Mouse (Mus musculus) myocyte (in vitro differentiated cells): ENCODE measurements around the gene Mrtfa. TPM values are rescaled to one million over a fixed set of nuclear protein-coding genes. Genes with fewer than 3 reads are reported as not detected.

Experiments used
- H3K27me3 ChIP-seq: one replicate; pipeline ENCODE4 v1.6.1; 2011; ENCODE audit not compliant: control insufficient read depth, insufficient read depth, insufficient read length
- H3K36me3 ChIP-seq: one replicate; pipeline ENCODE4 v1.6.1; 2011; ENCODE audit not compliant: control insufficient read depth, insufficient read depth
- H3K4me2 ChIP-seq: one replicate; pipeline ENCODE4 v1.6.1; 2011; ENCODE audit warnings: low read depth, control low read depth
- H3K4me3 ChIP-seq: one replicate; pipeline ENCODE4 v1.5.1; 2011; ENCODE audit warnings: mild to moderate bottlenecking, control low read depth, moderate library complexity
- H3K79me2 ChIP-seq: one replicate; pipeline ENCODE4 v1.6.1; 2011; ENCODE audit not compliant: control insufficient read depth, insufficient read depth
- H3ac ChIP-seq: one replicate; pipeline ENCODE4 v1.6.1; 2011; ENCODE audit not compliant: control insufficient read depth, insufficient read length
- CEBPB ChIP-seq: IDR thresholded peaks from 2 replicates; pipeline ENCODE4 v1.6.1; 2011; ENCODE audit warnings: mild to moderate bottlenecking, moderate library complexity; ENCODE audit not compliant: poor library complexity, insufficient read depth, severe bottlenecking
- E2F4 ChIP-seq: IDR thresholded peaks from one replicate; pipeline ENCODE4 v1.6.1; 2011; ENCODE audit warnings: mild to moderate bottlenecking, control low read depth, moderate library complexity; ENCODE audit not compliant: insufficient read depth
- MAX ChIP-seq: IDR thresholded peaks from one replicate; pipeline ENCODE4 v1.6.1; 2011; ENCODE audit warnings: low read depth, mild to moderate bottlenecking, control low read depth
- MYOD1 ChIP-seq, 3 experiments: IDR thresholded peaks; one replicate each; pipeline ENCODE4 v1.6.1; 2011; ENCODE audit warnings: control low read depth in 2 of 3, low read depth in 2 of 3, mild to moderate bottlenecking in 2 of 3, moderate library complexity in 1 of 3; ENCODE audit not compliant: insufficient read length in 2 of 3, control insufficient read depth in 1 of 3
- MYOG ChIP-seq, 3 experiments: IDR thresholded peaks; one replicate each; pipeline ENCODE4 v1.6.1; 2011; ENCODE audit warnings: control low read depth in 2 of 3, low read depth in 2 of 3, mild to moderate bottlenecking in 2 of 3; ENCODE audit not compliant: insufficient read length in 2 of 3, control insufficient read depth in 1 of 3, insufficient read depth in 1 of 3
- POLR2A ChIP-seq: IDR thresholded peaks from one replicate; pipeline ENCODE4 v1.6.1; 2011; ENCODE audit warnings: low read depth, mild to moderate bottlenecking, control low read depth, moderate library complexity; ENCODE audit not compliant: insufficient read length
- POLR2AphosphoS2 ChIP-seq: IDR thresholded peaks from one replicate; pipeline ENCODE4 v1.6.1; 2011; ENCODE audit warnings: low read depth, control low read depth; ENCODE audit not compliant: insufficient read length
- REST ChIP-seq: IDR thresholded peaks from one replicate; pipeline ENCODE4 v1.6.1; 2011; ENCODE audit warnings: mild to moderate bottlenecking, control low read depth, moderate library complexity; ENCODE audit not compliant: insufficient read depth, insufficient read length
- SRF ChIP-seq: IDR thresholded peaks from one replicate; pipeline ENCODE4 v1.6.1; 2011; ENCODE audit warnings: low read depth; ENCODE audit not compliant: control insufficient read depth, insufficient read length
- TCF12 ChIP-seq: IDR thresholded peaks from one replicate; pipeline ENCODE4 v1.6.1; 2011; ENCODE audit warnings: mild to moderate bottlenecking, control low read depth; ENCODE audit not compliant: poor library complexity, insufficient read depth, severe bottlenecking
- TCF3 ChIP-seq: IDR thresholded peaks from one replicate; pipeline ENCODE4 v1.6.1; 2011; ENCODE audit warnings: low read depth, control low read depth; ENCODE audit not compliant: insufficient read length
- USF1 ChIP-seq: IDR thresholded peaks from one replicate; pipeline ENCODE4 v1.6.1; 2011; ENCODE audit warnings: low read depth, mild to moderate bottlenecking, control low read depth, moderate library complexity
- polyA plus RNA-seq: library from polyadenylated mRNA; unstranded; fragments of >200 nt; fragmentation: generic; extraction: Trizol; gene quantifications from one replicate; pipeline ENCODE4 v1.2.1, GENCODE M21; 2012; ENCODE audit warnings: missing spikeins

Mrtfa gene
- polyA plus RNA-seq, 1 experiment, result 36.0 TPM

- TF ChIP-seq MYOD1 (IDR thresholded peaks at IDR 0.05; ENCODE audit: control insufficient read depth in 1 of 3, insufficient read length in 2 of 3, low read depth in 2 of 3) (no peak), POLR2AphosphoS2 (no peak)
- peak overlapping the region; percentile 97 for H3K4me2 ChIP-seq
- H3K4me3 ChIP-seq, result no peak overlapping the region
Measured at GRCm38 (mm10) chr15:81104585-81105259, 85.8 kb downstream of the Mrtfa start.

GRCm38 (mm10) chr15:81103500-81103899 is 87.1 kb downstream of the Mrtfa start:
- Histone ChIP-seq H3K36me3 (no peaks in the 10 kb centered on the region), H3ac (no peak overlapping the region), H3K27me3 (no peaks in the 10 kb centered on the region), H3K4me3 (no peak overlapping the region), H3K4me2 (peak overlapping the region; percentile 69), H3K79me2 (peaks cover 83% of the 10 kb centered on the region)
- TF ChIP-seq POLR2A (no peak), REST (no peak), MYOD1 (IDR thresholded peaks at IDR 0.05; ENCODE audit: control insufficient read depth in 1 of 3, insufficient read length in 2 of 3, low read depth in 2 of 3) (no peak), TCF12 (no peak), MYOG (IDR thresholded peaks at IDR 0.05; ENCODE audit: control insufficient read depth in 1 of 3, insufficient read depth in 1 of 3, insufficient read length in 2 of 3, low read depth in 2 of 3) (no peak), POLR2AphosphoS2 (no peak), CEBPB (no peak), E2F4 (no peak), TCF3 (no peak), MAX (no peak), SRF (no peak), USF1 (no peak)

More at GRCm38 (mm10) chr15:81104585-81105259, 85.8 kb downstream of the Mrtfa start:
- Histone ChIP-seq H3ac (no peak overlapping the region), H3K79me2 (peaks cover 77% of the 10 kb centered on the region), H3K27me3 (no peaks in the 10 kb centered on the region), H3K36me3 (no peaks in the 10 kb centered on the region)

- H3K4me2 ChIP-seq, result peak overlapping the region; percentile 69
Measured at GRCm38 (mm10) chr15:81102274-81102879, 88.2 kb downstream of the Mrtfa start.

GRCm38 (mm10) chr15:81101316-81101715 is 89.2 kb downstream of the Mrtfa start:
- Histone ChIP-seq H3K36me3 (no peaks in the 10 kb centered on the region), H3K4me2 (no peak overlapping the region), H3K4me3 (no peak overlapping the region), H3ac (no peak overlapping the region), H3K27me3 (no peaks in the 10 kb centered on the region), H3K79me2 (peaks cover 90% of the 10 kb centered on the region)
- no peak for TF ChIP-seq USF1
- no peak for TF ChIP-seq E2F4
- TF ChIP-seq TCF3, result no peak
- no peak for TF ChIP-seq POLR2AphosphoS2
- no peak for TF ChIP-seq SRF

More at GRCm38 (mm10) chr15:81102274-81102879, 88.2 kb downstream of the Mrtfa start:
- H3K36me3 ChIP-seq, result no peaks in the 10 kb centered on the region
- no peak overlapping the region for H3ac ChIP-seq
- peaks cover 86% of the 10 kb centered on the region for H3K79me2 ChIP-seq
- H3K4me3 ChIP-seq, result no peak overlapping the region
- TF ChIP-seq USF1 (no peak), POLR2A (no peak), POLR2AphosphoS2 (no peak), MYOG (IDR thresholded peaks at IDR 0.05; ENCODE audit: control insufficient read depth in 1 of 3, insufficient read depth in 1 of 3, insufficient read length in 2 of 3, low read depth in 2 of 3) (peak in 1 of 3 experiments; percentile 30), TCF12 (no peak), MYOD1 (IDR thresholded peaks at IDR 0.05; ENCODE audit: control insufficient read depth in 1 of 3, insufficient read length in 2 of 3, low read depth in 2 of 3) (peak in 1 of 3 experiments; percentile 63), REST (no peak)
- H3K27me3 ChIP-seq, result no peaks in the 10 kb centered on the region

GRCm38 (mm10) chr15:81099269-81099668 is 91.3 kb downstream of the Mrtfa start:
- no peak overlapping the region for H3K4me3 ChIP-seq
- peaks cover 97% of the 10 kb centered on the region for H3K79me2 ChIP-seq
- TF ChIP-seq E2F4, result no peak
- TF ChIP-seq SRF, result no peak
- TF ChIP-seq TCF3, result no peak
- TF ChIP-seq REST, result no peak
- no peak for TF ChIP-seq MAX
- TF ChIP-seq MYOG (IDR thresholded peaks at IDR 0.05; ENCODE audit: control insufficient read depth in 1 of 3, insufficient read depth in 1 of 3, insufficient read length in 2 of 3, low read depth in 2 of 3), result no peak
- TF ChIP-seq MYOD1 (IDR thresholded peaks at IDR 0.05; ENCODE audit: control insufficient read depth in 1 of 3, insufficient read length in 2 of 3, low read depth in 2 of 3), result no peak
- TF ChIP-seq POLR2AphosphoS2, result no peak
- no peaks in the 10 kb centered on the region for H3K36me3 ChIP-seq
- no peak overlapping the region for H3K4me2 ChIP-seq
- no peaks in the 10 kb centered on the region for H3K27me3 ChIP-seq
- H3ac ChIP-seq, result no peak overlapping the region
